Mouse (Mus musculus) urinary bladder, postnatal 0 days (tissue): ENCODE measurements around the gene Alox12e. TPM values are rescaled to one million over a fixed set of nuclear protein-coding genes. Genes with fewer than 3 reads are reported as not detected.

Experiments used
- polyA plus RNA-seq: library from polyadenylated mRNA; unstranded; fragments of >200 nt; fragmentation: Nextera tagmentation; extraction: Ambion mirVana; gene quantifications from 2 replicates; pipeline ENCODE4 v1.2.1, GENCODE M21; 2015

Gene Alox12e
- polyA plus RNA-seq = 0.16 and 0.17 TPM in 2 replicates

GRCm38 (mm10) chr11:70322528-70322927, at the start of gene Alox12e:
Gene Alox12e, minus strand, starts transcription at chr11:70322628.

GRCm38 (mm10) chr11:70351868-70352267, 29.4 kb upstream of the Alox12e start, which contains the start of gene Alox15:
Gene Alox15, minus strand, starts transcription at chr11:70352031.

Other genes with a start within 250 kb of the Alox12e start
- gene Asgr2, start 230.0 kb downstream of the Alox12e start, polyA plus RNA-seq = not detected in 2 replicates
- gene Mgl2, start 192.3 kb downstream of the Alox12e start, polyA plus RNA-seq = 0.58 and 0.90 TPM in 2 replicates
- 1.6 and 2.0 TPM in 2 replicates for gene Clec10a, start 166.4 kb downstream of the Alox12e start, polyA plus RNA-seq
- gene Slc16a11, start 109.9 kb downstream of the Alox12e start, polyA plus RNA-seq = 0.87 and 1.5 TPM in 2 replicates
- 3.1 and 4.4 TPM in 2 replicates for gene Slc16a13, start 101.6 kb downstream of the Alox12e start, polyA plus RNA-seq
- gene Bcl6b, start 92.8 kb downstream of the Alox12e start, polyA plus RNA-seq = 3.7 and 4.7 TPM in 2 replicates
- gene 0610010K14Rik, start 84.7 kb downstream of the Alox12e start, polyA plus RNA-seq = 95.7 and 103 TPM in 2 replicates
- 6.7 and 7.6 TPM in 2 replicates for gene Gm21988, start 82.8 kb downstream of the Alox12e start, polyA plus RNA-seq
- gene Rnasek, start 82.8 kb downstream of the Alox12e start, polyA plus RNA-seq = 285 and 308 TPM in 2 replicates
- gene Alox12, start 67.3 kb downstream of the Alox12e start, polyA plus RNA-seq = 2.3 and 3.6 TPM in 2 replicates
- gene Alox15, start 29.4 kb upstream of the Alox12e start, polyA plus RNA-seq = 0.71 and 1.2 TPM in 2 replicates
- gene Pelp1, start 87.4 kb upstream of the Alox12e start, polyA plus RNA-seq = 13.3 and 16.2 TPM in 2 replicates
- gene Arrb2, start 110.0 kb upstream of the Alox12e start, polyA plus RNA-seq = 8.3 and 12.3 TPM in 2 replicates
- 25.1 and 27.3 TPM in 2 replicates for gene Med11, start 129.3 kb upstream of the Alox12e start, polyA plus RNA-seq
- gene Zmynd15, start 136.8 kb upstream of the Alox12e start, polyA plus RNA-seq = 0.55 and 0.74 TPM in 2 replicates
- 11.8 and 17.9 TPM in 2 replicates for gene Cxcl16, start 137.4 kb upstream of the Alox12e start, polyA plus RNA-seq
- 2.0 and 2.8 TPM in 2 replicates for gene Tm4sf5, start 182.6 kb upstream of the Alox12e start, polyA plus RNA-seq
- 0.58 and 0.60 TPM in 2 replicates for gene Vmo1, start 192.0 kb upstream of the Alox12e start, polyA plus RNA-seq
- 0.30 and 0.48 TPM in 2 replicates for gene Gltpd2, start 196.6 kb upstream of the Alox12e start, polyA plus RNA-seq
- gene Psmb6, start 202.7 kb upstream of the Alox12e start, polyA plus RNA-seq = 523 and 588 TPM in 2 replicates
- not detected in 2 replicates for gene Gm40193, start 210.3 kb upstream of the Alox12e start, polyA plus RNA-seq
- gene Pld2, start 217.4 kb upstream of the Alox12e start, polyA plus RNA-seq = 11.7 and 12.5 TPM in 2 replicates
- 6.9 and 7.3 TPM in 2 replicates for gene Mink1, start 240.3 kb upstream of the Alox12e start, polyA plus RNA-seq